Mouse (Mus musculus) adrenal gland (tissue): ENCODE data around the gene Wdr34.
"Not testable (repeated sequence)": the region's sequence is repeated elsewhere in the genome, so short reads cannot be mapped to it uniquely, and the experiment has no call there.

Source experiments
- intact Hi-C: fragments of 180-260 bp; cut with DNase I; formaldehyde crosslinking; loops from one replicate; pipeline ENCODE4 v1.15.1; 2025

The Wdr34 gene

DNA sequence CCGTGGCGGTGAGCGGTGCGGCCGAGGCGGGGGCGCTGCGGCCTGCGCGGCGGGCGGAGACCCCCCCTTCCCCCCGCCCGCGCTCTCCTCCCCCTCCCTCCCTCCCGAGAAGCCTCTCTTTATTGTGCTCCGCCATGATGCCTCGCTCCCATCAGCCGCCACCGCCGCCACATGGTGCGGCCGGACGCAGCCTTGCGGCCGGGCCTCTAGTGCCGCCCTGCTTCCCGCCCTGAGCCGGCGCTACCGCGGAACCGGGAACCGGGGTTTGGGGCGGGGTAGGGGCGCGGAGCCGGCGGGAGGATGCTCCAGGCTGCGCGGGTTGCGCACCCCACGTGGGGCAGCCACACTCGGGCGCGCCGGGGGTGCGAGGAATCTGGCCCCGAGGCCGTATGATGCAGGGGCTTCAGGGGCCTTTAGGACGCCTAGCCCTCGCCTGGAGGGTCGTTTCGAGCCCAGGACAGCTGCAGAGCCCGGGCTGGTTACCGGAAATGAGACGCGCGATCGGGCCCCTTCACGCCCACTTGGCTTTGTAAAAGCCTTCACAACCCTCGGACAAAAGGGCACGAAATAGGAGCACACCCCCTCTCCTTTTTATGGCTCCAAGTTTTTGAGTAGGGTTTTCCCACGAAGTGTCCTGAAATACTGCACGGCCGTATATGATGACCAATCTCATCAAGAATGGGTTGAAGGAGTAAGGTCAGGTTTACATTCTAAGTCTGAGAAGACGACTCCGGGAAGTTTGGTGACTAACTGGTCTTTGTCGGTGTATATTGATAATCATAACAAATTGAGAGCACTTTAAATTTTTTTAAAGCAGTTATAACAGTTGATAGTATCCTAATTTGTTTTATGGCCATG, 18.6 kb upstream of the Wdr34 start:
- intact Hi-C loops, result no loop called here

GRCm38 (mm10) chr2:30066046-30066901, 17.6 kb upstream of the Wdr34 start:
- intact Hi-C loops, result no loop called here

DNA sequence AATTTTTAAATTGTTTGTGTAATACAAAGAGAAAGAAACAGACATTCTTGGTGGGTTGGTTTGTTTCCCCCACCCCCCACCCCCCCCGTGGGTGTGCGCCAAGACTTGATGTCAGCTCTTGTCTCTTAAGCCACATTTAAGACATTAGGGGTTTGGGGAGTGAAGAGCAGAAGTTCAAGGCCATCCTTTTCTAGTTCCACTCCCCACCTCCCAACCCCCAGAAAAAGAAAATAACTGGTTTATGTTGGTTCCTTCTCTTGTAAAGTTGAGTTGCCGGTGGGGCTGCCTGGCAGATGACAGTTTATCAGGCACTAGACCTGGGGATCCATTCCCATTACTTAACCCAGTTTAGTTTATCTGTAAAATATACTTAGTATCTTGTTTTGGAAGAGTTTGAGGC, 15.6 kb upstream of the Wdr34 start:
- intact Hi-C loops, result no loop called here

- intact Hi-C loops, result no loop called here
These were observed 15.1 kb upstream of the Wdr34 start for GRCm38 (mm10) chr2:30063791-30064190.

DNA sequence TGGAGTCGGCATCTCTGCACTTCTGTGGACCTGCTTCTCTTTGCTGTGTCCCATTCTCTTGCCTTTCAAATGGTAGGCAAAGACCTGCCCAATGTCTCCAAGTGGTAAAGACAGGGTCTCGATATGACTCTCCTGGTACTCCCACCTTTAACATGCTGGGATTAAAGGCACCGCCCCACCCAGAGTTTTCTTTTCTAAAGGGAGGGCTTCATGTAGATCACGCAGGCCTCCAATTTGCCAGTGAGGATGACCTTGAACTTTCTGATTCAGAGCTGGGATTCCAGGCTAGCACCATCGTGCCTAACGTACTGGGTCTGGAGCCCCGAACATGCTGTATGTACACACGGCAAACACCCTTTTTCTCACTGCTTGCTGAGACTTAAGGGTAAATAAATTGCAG, 14.6 kb upstream of the Wdr34 start:
- intact Hi-C loops, result no loop called here

- intact Hi-C loops, result no loop called here
These were observed 13.8 kb upstream of the Wdr34 start for GRCm38 (mm10) chr2:30062249-30063093.

GRCm38 (mm10) chr2:30061215-30062166, 12.8 kb upstream of the Wdr34 start:
- intact Hi-C loops, result no loop called here

DNA sequence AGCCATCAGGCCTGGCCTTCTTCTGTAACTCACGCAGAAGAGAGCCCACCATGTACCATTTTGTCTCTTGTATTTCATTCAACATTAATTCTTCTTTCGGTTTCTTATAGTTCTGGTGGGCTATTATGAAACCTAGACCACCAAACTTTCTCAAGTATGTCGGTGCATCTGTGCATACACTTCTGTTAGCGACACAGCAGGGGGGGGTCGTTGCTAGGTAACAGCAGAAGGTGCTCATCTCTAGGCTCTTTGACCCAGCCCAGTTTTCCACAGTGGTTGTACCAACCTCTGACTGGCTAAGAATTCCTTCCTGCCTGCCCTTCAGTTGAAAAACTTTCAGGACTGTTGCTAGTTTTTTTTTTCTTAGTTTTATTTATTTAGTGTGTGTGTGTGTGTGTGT, 9.7 kb upstream of the Wdr34 start:
- intact Hi-C loops, result no loop called here

DNA sequence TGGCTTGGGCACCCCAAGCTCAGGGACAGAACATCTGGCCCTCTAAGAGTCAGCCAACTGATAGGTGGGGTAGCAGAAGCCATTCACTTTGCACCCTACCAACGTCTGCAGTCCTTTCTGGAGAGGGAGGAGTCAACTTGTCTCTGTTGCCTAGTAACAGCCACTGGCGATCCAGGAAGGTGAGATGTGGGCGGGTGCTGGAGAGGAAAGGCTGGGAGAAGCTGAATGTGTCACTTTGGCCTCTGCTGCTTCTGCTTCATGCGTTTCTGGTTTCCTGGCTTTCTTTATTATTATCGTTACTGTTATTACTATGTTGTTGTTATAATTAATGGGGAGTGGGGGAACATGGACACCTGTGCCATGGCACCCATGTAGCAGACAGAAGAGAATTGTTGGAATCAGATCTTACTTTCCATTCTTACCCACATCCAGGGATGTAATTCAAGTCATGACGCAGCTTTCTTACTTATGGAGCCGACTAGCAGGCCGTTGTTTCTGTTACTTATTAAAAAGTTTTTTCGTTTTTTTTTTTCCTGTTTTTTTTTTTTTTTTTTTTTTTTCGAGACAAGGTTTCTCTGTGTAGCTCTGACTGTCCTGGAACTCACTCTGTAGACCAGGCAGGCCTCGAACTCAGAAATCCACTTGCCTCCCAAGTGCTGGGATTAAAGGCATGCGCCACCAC, 8.7 kb upstream of the Wdr34 start, which contains the start of gene Set:
Set (plus strand) TSS at position 156 of the 682 bp plus-strand sequence.
- intact Hi-C loops, result no loop called here

DNA sequence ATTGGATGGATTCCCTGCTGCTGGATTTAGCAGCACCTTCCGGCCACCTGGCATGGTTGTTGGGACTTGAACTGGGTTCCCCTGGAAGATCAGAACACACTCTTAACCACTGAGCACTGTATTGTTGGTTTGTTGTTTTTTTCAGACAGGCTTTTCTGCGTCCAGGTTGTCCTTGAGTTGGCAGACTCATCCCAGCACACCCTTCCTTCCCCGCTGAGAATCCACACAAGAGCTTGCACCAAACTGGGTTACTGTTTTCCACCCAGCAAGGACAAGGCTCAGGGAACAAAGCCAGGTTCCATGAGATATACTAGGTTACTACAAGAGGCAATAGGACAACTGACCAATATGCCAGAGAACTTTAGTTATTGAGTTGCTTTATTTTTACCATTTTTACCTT, 8.1 kb upstream of the Wdr34 start:
- intact Hi-C loops, result no loop called here

DNA sequence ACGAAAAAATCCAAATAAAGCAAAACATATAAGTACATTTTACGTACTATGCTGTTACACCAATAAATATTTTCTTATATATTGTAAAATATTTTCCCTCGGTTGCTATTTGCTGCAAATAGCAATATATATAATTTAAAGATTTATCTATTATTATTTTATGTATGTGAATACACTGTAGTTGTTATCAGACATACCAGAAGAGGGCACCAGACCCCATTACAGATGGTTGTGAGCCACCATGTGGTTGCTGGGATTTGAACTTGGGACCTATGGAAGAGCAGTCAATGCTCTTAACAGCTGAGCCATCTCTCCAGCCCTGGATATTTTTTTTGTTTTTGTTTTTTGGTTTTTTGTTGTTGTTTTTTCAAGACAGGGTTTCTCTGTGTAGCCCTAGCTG, 6.6 kb upstream of the Wdr34 start:
- intact Hi-C loops, result not testable (repeated sequence)

- intact Hi-C loops, result no loop called here
These were observed 3.5 kb upstream of the Wdr34 start for GRCm38 (mm10) chr2:30051992-30052761.

- intact Hi-C loops, result no loop called here
These were observed 1.1 kb upstream of the Wdr34 start for GRCm38 (mm10) chr2:30049831-30050230.

GRCm38 (mm10) chr2:30048101-30048501, 580 bp downstream of the Wdr34 start:
- intact Hi-C loops, result no loop called here

- intact Hi-C loops, result no loop called here
These were observed 1.6 kb downstream of the Wdr34 start for GRCm38 (mm10) chr2:30047127-30047526.

DNA sequence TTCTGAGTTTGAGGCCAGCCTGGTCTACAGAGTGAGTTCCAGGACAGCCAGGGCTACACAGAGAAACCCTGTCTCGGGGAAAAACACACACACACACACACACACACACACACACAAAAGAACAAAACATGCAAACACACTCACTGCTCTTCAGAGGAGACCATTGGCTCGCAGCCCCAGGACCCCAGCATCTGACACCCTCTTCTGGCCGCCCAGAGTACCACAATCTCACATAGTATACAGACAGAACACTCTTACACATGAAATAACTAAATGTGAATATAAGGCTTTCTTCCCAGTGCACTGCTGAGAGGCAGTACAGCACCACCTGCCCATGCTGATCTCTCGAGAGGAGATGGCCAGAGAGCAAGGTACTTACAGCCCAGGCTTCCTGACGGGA, 4.1 kb downstream of the Wdr34 start:
- intact Hi-C loops, result no loop called here

DNA sequence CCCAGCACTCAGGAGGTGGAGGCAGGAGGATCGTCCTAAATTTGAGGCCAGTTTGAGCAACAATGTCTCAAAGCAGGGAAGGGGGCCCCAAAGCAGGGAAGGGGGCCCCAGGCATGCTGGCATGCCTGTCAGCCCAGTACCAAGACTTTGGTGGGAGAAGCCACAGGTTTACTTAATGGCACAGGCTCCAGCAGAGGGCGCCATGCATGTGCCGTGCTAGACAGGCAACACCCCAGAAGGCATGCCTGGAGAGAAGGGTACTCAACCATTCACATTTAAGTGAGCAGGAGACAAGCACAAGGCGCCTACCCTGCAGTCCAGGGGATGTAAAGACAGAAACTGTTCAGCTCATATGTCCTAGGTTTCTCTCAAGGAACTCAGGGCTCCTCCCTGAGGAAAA, 6.2 kb downstream of the Wdr34 start:
- intact Hi-C loops, result loop anchor here (2.0 kb wide), 1 partner anchor 54 kb away; no protein-coding TSS in a partner anchor

- intact Hi-C loops, result no loop called here
These were observed 9.0 kb downstream of the Wdr34 start for GRCm38 (mm10) chr2:30039687-30040086.

DNA sequence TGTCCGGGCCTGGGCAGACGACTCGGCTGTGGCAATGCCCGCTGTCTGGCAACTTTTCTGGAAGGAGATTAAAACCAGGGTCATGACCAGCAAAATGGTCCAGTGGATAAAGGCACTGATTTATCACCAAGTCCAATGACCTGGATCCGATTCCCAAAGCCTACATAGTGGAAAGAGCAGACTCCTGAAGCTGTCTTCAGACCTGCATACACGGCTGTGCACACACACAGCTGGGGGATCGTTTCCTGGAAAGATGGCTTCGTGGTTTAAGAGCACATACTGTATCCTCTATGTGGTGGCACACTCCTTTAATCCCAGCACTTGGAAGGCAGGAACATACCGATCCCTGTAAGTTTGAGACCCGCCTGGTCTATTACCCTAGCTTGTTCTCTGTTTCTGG, 10.3 kb downstream of the Wdr34 start:
- intact Hi-C loops, result no loop called here
